Mouse (Mus musculus): ENCODE measurements around the gene Extl1.

- TF ChIP-seq TCF3 (IDR thresholded peaks at IDR 0.05; ENCODE audit: insufficient read length, low read depth) (no peak), POLR2A (IDR thresholded peaks at IDR 0.05; ENCODE audit: insufficient read length, low read depth) (no peak), REST (IDR thresholded peaks at IDR 0.05; ENCODE audit: insufficient read depth, insufficient read length) (no peak), USF1 (IDR thresholded peaks at IDR 0.05; ENCODE audit: low read depth) (no peak), CEBPB (IDR thresholded peaks at IDR 0.05; ENCODE audit: insufficient read depth, poor library complexity, severe bottlenecking) (no peak), MYOG (IDR thresholded peaks at IDR 0.05; ENCODE audit: control insufficient read depth in 1 of 3, insufficient read depth in 1 of 3, insufficient read length in 2 of 3, low read depth in 2 of 3) (no peak), TCF12 (IDR thresholded peaks at IDR 0.05; ENCODE audit: insufficient read depth, poor library complexity, severe bottlenecking) (no peak), MAX (IDR thresholded peaks at IDR 0.05; ENCODE audit: low read depth) (no peak), MYOD1 (IDR thresholded peaks at IDR 0.05; ENCODE audit: control insufficient read depth in 1 of 3, insufficient read length in 2 of 3, low read depth in 2 of 3) (no peak), POLR2AphosphoS2 (IDR thresholded peaks at IDR 0.05; ENCODE audit: insufficient read length, low read depth) (no peak), E2F4 (IDR thresholded peaks at IDR 0.05; ENCODE audit: insufficient read depth) (no peak)
Observed at GRCm38 (mm10) chr4:134423949-134424348, 40.3 kb upstream of the Extl1 start.

All from myocyte (in vitro differentiated cells).